Mouse (Mus musculus): ENCODE results near the gene Tomm34. TPM values are rescaled to one million over a fixed set of nuclear protein-coding genes. Genes with fewer than 3 reads are reported as not detected.

The Tomm34 gene
- total RNA-seq, 4 experiments from 2014 or later: 108 to 114 (median 109) TPM

DNA sequence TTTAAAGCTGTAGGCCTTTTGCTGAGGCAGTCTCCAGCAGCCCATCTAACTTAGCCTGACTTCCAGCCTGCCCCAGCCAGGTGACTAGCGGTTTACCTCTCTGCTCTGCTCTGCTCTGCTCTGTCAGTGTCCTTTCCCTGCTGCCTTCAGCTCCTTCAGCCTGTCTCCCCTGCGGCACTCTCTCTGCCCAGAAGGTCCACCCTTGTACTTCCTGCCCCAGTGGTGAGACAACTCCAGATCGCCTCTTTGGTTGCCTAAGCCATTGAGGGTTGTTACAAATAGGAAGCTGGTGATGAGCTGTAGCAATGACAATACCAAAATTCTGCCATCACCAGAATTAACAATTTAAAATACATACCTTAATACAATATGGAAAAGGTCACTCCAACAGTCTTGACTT is 60.0 kb downstream of the Tomm34 start:
- DNase-seq (ENCODE audit: low spot score in 2 of 2): no peak

DNA sequence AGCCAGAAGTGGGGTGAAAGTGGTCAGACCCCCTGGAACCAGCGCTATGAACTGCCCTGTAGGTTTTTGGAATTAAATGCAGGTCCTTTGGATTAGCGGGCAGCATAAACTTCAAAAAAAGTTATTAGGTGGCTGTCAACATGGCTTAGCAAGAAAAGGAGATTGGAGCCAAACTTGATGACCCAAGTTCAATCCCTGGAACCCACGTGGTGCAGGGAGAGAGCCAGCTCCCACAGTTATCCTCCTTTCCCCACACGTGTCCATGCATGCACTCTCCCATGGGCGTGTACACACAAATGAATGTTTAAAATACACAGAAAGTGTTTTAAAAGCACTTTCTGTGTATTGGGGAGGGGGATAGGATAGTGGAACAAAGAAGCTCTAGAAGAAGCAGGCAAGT is 60.5 kb downstream of the Tomm34 start:
- no peak for DNase-seq (ENCODE audit: low spot score in 2 of 2)

DNA sequence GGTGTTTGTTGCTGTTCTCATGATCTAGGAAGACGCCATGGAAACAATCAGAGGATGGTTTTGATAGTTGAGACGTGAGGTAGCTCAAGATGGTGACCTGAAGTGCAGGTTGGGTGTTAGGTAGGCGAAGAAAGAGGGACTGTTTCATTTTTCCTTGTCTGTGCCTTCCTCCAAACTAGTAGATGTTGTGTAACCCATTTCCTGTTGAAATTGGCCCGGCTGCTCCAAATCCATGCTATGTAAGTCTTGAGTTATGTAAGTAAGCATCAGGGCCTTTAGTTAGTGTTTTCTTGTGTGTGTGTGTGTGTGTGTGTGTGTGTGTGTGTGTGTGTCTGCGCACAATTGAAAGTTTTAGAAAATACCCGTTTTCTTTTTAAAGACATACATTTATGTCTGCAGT is 61.7 kb downstream of the Tomm34 start:
- no peak for DNase-seq (ENCODE audit: low spot score in 2 of 2)

DNA sequence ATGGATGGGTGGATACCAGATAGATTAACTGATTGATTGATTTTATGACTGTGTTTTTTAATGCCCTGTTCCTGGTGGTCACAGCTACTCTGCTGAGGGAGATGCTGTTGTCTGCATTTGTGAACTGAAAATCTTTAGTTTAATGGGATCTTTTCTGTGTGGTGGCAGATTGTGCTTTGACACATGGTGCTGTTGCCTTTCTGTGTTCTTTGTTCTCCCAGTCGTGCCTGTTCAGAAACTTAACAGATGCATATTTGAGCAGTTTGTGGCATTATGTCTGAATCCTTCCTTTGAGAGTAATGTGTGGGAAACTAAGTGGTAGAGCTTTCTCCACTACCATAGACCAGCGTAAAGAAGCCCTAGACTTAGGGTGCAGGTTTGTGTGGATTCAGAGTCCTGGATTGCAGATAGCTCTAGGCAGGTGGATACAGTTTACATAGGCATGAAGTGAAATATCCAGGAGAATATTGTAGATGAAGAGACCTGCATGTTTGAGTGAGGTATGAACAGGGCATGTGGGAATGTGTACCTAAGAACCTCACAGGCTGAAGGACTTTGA is 62.9 kb downstream of the Tomm34 start:
- no peak for DNase-seq (ENCODE audit: low spot score in 2 of 2)

DNA sequence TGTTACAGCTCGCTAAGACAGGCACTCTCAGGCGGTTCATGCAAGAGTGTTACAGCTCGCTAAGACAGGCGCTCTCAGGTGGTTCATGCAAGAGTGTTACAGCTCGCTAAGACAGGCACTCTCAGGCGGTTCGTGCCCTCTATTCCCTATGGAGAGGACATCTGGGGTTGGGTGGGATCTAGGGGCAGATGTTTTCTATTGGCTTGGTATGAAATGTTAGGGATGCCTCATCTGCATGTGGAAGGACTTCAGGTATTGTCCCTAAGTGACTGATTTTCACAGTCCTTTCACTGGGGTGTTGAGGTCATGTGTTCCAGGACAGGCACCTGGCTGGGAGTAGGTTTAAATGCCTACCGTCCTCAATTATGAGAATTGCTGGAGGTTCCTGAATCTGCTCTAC is 63.4 kb downstream of the Tomm34 start:
- DNase-seq (ENCODE audit: low spot score in 2 of 2): no peak

DNA sequence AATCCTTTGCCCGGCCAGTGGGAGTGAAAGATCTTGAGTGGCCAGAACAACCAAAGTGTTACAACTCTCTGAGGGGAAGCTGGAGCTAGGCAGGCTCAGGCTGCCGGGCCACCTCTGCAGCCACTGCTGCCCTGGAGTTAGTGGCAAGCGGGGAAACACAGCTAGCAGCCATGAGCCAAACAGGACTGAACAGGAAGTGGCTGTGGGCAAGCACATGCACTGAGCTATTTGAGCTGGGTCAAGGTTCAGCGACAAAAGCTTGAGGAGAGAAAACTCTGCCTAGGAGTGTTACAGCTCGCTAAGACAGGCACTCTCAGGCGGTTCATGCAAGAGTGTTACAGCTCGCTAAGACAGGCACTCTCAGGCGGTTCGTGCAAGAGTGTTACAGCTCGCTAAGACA is 64.0 kb downstream of the Tomm34 start:
- DNase-seq (ENCODE audit: low spot score in 2 of 2): no peak

DNA sequence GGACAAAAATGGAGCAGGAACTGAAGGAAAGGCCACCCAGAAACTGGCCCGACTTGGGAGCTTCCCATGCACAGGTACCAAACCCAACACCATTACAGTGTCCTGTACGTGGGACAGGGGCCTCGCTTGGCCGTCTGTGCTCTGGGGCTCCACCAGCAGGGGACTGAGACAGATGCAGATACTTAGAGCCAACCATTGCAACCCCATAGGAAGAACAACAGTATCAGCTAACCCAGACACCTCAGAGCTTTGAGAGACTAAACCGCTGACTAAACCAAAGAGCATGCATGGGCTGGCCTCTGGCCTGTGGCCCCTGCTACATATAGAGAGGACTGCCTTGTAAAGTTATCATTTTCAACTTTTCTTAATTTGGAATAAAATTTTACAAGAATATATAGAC is 66.5 kb downstream of the Tomm34 start:
- no peak for DNase-seq (ENCODE audit: low spot score in 2 of 2)

Other genes starting within 250 kb of the Tomm34 start
- gene Kcnk15, start 217.5 kb downstream of the Tomm34 start, total RNA-seq (2022): not detected
- 10 to 100 TPM; 34.0 to 50.8 (median 41.7) TPM for gene Rims4, start 152.5 kb downstream of the Tomm34 start, total RNA-seq (2022)
- 100 to 1,000 TPM; 458 to 531 (median 484) TPM for gene Ywhab, start 76.2 kb downstream of the Tomm34 start, total RNA-seq (2022)
- 1 to 10 TPM in 1 of 4 experiments, under 1 TPM in 3; 0.45 to 1.5 (median 0.87) TPM for gene Pabpc1l, start 45.7 kb downstream of the Tomm34 start, total RNA-seq (2022)
- 10 to 100 TPM; 41.1 to 55.7 (median 46.3) TPM for gene Stk4, start 847 bp downstream of the Tomm34 start, total RNA-seq (2022)
- gene Kcns1, start 99.9 kb upstream of the Tomm34 start, total RNA-seq (2022): 1 to 10 TPM; 5.3 to 7.8 (median 6.2) TPM
- gene Wfdc5, start 111.6 kb upstream of the Tomm34 start, total RNA-seq (2022): not detected
- gene Wfdc12, start 119.4 kb upstream of the Tomm34 start, total RNA-seq (2022): not detected
- gene Wfdc15a, start 129.0 kb upstream of the Tomm34 start, total RNA-seq (2022): not detected
- gene Wfdc15b, start 150.5 kb upstream of the Tomm34 start, total RNA-seq (2022): not detected
- not detected for gene Svs2, start 167.3 kb upstream of the Tomm34 start, total RNA-seq (2022)
- not detected for gene Svs3b, start 185.5 kb upstream of the Tomm34 start, total RNA-seq (2022)
- not detected for gene Svs4, start 207.3 kb upstream of the Tomm34 start, total RNA-seq (2022)
- not detected for gene Svs3a, start 218.1 kb upstream of the Tomm34 start, total RNA-seq (2022)
- gene Svs6, start 245.6 kb upstream of the Tomm34 start, total RNA-seq (2022): not detected

Data from layer of hippocampus, adult 8-10 months (tissue).